Mouse (Mus musculus) monocyte, adult 2 months (primary cell): Measurements from ENCODE around the gene Map1b.

Experiments used
- DNase-seq, 2 experiments: peaks; one replicate each; pipeline ENCODE4 v3.0.0; 2022; ENCODE audit warnings: low spot score in 2 of 2, low read depth in 1 of 2

Map1b gene

GRCm38 (mm10) chr13:99412477-99413080, 103.8 kb downstream of the Map1b start:
- no peak for DNase-seq

DNA sequence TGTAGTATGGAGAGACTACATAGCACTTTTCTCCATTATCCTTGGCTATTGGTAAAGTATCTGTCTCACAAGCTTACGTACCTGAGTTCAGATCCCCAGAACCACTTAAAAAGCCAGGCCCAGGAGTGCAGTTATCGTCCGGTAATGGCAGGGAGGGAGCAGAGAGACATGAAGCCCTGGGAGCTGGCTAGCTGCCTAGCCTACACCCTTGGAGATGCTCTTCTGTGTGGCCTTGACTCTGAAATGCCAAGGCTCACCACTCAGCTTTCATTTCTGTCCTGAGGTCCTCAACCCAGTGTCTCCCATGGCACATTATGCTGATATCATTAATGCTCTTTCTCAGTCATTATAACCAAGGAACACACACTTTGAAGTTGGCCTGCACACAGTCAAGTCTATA, 104.6 kb downstream of the Map1b start:
- DNase-seq = no peak

GRCm38 (mm10) chr13:99410611-99411515, 105.5 kb downstream of the Map1b start:
- no peak for DNase-seq

- no peak for DNase-seq
These were observed 107.1 kb downstream of the Map1b start for GRCm38 (mm10) chr13:99409216-99409615.

GRCm38 (mm10) chr13:99399373-99399772, 117.0 kb downstream of the Map1b start:
- no peak for DNase-seq

DNA sequence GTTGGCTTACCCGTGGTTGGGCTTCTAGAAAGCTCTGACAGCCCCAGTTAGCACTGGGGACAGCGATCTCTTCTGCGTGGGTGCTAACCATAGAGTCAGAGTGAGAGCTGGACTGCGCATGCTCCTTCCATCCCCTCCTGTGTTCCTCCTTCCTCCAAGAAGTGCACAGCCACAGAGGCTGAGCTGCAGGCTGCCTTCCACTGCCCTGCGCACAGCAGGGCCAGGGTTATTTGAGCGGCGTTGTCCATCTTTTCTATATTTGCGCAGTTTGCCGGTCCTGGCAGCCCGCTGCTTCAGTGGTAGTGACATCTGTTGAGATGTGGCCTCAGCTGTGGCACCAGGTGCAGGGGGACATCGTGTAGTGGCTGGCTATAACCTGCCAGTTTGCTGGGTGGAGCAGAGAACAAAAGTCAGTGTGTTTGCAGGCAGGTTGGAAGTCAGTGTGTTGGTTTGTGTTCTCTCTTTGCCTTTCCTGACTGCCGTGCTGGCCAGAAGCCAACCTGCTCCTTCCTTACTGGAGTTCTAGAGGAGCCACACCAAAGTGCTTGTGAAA, 118.1 kb downstream of the Map1b start:
- no peak for DNase-seq

DNA sequence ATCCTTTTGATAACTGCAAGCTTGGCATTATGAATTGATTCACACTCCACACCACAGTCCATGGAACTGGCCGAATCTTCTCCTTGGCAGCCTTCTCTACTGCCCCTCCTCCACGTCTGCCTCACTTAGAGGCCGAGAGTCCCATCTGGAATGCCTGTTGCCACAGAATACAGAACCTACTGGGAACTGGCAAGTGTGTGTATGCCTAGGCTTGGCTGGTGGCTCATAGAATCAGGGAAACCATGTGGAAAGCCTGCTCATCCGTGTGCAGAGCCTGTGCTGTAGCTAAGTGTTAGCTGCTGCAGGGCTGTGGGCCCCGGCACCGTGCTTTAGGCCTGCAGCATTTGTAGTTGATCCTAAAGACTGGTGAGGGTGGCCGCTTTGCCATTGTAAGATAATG, 119.1 kb downstream of the Map1b start:
- DNase-seq = no peak

DNA sequence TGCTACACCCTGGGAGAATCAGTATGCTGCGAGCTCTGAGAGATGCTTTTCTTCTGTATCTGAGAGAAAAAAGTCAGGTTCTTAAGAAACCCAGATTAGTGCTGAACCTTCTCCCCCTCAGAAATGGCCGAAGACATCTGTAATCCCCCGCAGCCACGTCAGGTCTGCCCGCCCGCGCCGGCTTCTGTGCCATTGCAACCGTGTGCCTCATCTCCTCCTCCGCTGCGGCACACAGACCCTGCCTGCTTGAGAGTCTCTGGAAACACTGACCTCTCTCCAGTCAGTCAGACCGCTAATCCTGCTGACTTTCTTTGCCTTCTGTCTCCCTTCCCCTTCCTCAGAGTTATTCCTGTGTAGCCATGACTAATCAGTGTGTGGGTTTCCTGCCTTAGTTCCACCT, 120.8 kb downstream of the Map1b start:
- no peak for DNase-seq

- no peak for DNase-seq
These were observed 121.6 kb downstream of the Map1b start for GRCm38 (mm10) chr13:99394694-99395093.

- peak in 1 of 2 experiments; percentile 6 for DNase-seq
These were observed 123.2 kb downstream of the Map1b start for GRCm38 (mm10) chr13:99393128-99393527.

DNA sequence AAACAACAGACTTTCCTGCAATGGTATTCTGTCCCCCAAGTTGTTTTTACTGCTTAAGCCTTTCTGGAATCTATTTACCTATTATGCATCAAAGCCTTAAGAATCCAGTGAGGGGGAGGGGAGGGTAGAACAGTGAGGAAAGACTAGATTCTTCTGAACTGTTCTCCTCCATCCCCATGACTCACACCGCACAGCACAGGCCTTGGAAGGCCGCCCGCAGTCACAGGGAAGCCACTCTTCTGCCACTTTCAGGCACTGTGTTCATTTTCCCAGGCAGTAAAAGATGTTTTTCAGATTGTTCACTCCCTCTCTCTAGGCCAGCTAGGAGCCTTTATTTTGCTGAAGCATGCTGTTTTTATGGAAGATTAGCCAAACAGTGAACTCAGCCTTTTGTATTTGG, 124.9 kb downstream of the Map1b start:
- DNase-seq = no peak

DNA sequence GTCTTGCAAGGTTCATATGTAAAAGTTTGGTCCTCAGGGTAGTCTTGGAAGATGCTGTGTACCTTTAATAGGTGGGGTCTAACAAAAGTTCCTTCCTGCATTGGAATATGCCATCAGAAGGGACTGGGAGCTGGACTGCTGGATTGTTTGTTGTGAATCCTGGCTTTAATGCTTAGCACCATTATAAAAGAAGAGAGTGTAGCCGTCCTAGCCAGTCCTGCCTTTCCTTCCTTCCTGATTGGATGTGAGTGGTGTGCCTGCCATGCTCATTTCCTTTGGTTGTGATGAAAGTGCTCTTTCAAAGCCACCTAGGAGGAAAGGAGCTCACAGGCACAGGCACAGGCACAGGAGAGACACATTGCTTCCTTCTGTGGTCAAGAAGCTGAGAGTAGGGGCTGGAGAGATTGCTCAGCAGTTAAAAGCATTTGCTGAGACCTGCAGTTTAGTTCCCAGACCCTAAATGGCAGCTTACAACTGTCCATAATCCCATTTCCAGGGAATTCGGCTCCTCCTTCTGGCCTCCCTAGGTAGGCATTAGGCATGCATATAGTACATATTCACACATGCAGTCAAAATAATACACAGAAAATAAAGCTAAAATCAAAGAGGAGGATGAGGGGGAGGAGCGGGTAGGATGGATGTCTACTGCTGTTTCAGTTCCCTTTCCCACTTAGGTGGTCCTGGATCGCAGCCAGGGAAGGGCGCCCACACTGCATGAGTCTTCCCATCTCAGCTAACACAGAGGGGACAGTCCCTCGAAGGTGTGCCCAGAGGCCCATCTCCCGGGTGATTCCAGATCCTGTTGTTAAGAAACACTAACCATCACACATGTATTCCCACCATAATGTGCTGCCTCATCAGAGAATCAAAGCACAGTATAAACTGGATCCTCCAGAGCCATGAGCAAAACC, 128.2 kb downstream of the Map1b start:
- no peak for DNase-seq

DNA sequence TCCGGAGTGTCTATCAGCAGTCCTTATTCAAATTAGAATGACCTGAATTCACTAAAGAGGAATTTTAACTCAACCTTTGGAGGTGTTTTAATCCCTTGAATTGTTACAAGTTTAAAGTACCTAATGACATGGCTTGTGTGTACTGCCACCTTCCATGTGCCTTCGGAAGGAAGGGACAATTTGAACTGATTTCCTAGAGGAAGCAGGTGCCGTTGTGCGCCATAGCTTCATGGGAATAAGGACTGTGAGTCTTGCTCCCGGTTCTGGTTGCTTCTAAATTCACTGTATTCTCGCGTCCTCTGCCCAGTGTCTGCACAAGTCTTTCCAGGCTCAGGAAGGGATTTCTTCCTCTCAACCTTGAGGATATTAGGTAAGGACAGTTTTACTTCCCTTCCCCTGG, 130.0 kb downstream of the Map1b start:
- no peak for DNase-seq

DNA sequence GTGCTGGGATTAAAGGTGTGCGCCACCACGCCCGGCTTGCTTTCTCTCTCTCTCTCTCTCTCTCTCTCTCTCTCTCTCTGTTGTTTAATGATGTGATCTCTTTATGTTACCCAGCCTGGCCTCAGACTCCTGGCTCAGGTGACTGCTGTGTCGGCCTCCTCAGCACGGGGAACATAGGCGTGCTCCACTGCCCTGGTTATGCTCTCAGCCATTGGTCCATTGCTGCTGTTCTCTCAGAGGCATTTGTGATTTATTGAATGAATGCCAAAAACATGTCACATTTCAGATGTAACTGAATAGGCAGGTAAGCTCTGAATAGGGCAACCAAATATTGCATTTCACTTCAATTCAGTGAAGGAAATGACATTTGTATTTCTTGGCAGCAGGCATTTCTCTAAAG, 130.4 kb downstream of the Map1b start:
- DNase-seq = no peak

DNA sequence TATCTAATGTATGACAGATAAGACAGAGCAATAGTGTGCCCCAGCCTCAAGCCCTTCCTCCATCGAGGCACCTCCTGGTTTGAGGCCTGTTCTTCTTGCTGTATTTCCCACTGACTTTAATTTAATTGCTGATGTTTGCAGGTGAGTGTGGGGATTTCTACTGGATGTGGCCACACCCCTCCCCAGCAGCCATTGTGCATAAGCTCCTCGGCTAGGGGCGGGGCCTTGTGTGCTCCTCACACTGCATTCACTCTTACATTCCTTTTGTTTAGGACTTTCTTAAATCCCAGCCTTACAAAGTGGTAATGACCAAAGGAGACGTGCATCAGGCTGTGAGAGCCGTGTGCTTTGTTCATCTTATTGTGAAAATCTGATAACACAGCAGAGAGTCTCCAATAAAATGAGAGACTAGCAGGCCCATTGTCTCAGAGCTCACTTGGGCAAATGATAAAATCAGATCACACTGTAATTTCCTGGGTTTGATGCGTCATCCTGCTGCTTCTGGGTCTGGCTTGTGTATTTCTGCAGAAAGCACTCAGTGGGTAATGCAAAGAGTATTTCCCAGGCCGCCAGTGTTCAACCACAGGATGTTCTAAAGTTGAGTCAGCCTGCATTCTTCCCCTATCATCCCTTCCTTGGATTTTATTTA, 131.7 kb downstream of the Map1b start:
- DNase-seq = no peak

DNA sequence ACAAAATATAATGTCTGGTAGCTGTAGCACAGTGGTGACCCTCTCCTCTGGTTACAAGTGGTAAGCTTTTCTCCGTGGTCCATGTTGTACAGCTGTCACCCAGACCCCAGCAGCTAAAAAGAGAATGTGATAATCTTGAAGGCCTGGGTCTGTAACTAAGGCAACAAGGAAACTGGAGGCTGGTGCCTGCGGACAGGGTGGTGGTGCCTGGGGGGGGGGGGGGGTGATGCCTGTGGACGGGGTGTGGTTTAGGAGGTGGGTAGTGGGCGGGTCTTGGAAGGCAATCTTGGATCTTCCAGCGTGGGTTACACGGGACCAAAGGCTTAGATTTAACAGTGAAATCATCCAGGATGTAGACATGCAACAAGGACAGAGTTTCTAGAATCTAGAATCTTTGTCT, 134.0 kb downstream of the Map1b start:
- no peak for DNase-seq

DNA sequence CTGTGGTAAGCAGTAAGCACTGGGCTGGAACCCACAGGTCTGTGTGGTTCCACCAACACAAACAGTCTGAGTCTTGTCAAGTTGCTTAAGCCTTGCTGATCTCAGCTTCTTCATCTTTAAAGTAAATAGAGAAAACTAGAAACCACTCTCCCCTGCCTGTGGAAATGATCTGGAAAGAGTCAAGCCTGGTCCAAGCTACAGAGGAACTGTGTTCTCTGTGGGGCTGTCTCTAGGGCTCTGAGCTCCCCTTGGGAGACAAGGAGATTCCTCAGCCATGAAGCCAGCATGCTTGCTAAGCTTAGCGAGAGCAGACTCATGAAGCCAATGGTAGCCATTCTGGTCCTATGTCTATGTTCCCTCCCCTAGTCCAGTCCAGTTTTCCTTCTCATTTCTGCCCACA, 138.1 kb downstream of the Map1b start:
- no peak for DNase-seq

GRCm38 (mm10) chr13:99377055-99377454, 139.3 kb downstream of the Map1b start:
- DNase-seq = no peak

DNA sequence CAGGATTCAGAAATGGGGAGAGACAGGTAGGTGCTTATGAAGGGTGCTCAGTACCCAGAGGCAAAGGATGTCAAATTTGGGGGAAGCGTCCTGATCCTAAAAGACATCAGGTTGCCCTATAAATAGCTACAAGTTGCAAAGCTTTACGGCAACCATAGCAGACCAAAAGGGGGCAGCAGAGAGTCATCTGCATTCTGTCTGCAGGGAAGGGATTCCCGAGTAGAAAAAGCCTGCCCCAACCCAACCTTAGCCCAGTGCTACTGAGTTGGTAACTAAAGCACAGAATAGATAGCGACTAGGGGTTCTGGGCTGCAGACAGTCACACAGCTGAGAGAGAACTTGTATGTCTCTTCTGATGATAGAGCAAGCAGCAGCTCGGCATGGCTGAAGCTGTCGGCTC, 140.8 kb downstream of the Map1b start:
- DNase-seq = peak in 1 of 2 experiments; percentile 26

DNA sequence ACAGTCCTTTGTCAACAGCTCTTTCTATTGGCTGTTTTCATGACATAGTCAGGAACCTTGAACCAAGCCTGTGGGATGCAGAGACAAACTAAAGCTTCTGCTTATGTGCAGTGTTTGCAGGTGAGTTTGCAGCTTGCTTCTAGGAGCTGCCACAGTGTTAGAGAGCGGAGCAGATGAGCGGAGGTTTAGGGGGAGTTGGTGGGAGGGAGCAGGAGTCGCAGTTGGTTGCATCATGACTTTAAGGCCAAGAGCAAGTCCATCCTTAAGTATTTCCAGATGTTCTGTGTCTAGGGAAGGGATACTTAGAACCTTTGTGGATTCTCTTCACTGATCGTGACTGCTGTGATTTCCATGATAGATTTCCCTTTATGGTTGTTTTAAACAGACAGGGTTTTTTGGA, 142.1 kb downstream of the Map1b start:
- no peak for DNase-seq

DNA sequence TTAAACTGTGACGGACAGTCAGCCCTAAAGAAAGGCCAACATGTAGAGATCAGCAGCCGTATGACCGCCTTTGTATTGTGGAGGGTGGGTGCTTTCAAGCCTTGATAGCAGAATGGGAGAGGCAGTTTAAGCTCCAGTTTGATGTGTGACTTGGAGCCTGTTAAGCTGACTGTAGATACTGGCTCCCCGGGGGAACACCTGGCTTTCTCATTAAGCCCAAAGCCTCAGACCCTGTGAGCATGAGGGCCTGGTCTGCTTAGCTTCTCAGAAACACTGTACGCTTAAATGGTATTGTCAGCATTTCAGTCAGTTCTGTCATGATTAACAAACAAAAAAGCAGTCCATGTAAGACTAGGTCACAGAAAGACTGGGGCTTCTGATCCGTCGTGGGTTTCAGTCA, 142.7 kb downstream of the Map1b start:
- no peak for DNase-seq
